Mouse (Mus musculus): ENCODE data around the gene Dennd4a. TPM values are rescaled to one million over a fixed set of nuclear protein-coding genes. Genes with fewer than 3 reads are reported as not detected.

Dennd4a gene
- total RNA-seq, 1 experiment from 2014 or later = 432 TPM

DNA sequence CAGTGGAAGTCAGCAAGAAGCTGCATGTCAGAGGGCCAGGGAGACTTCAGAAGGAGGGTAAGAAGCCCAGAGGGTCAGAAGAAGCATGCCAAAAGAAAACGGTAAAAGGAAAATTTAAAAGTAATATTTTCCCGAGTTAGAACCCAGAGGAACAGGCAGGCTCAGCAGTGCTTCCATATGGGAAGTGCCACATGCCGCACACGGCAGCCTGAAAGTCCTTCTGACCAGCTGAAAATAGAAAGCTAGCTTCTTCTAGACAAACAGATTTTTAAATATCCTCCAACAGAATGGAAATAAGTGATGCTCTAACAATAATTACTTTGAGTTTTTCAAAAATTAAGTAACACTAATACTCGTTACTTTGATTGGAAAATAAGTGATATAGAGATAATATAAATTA lies 74.9 kb downstream of the Dennd4a start:
- ATAC-seq (ENCODE audit: extremely low read depth, insufficient number of reproducible peaks, low FRiP score, poor library complexity, severe bottlenecking) = no peak

DNA sequence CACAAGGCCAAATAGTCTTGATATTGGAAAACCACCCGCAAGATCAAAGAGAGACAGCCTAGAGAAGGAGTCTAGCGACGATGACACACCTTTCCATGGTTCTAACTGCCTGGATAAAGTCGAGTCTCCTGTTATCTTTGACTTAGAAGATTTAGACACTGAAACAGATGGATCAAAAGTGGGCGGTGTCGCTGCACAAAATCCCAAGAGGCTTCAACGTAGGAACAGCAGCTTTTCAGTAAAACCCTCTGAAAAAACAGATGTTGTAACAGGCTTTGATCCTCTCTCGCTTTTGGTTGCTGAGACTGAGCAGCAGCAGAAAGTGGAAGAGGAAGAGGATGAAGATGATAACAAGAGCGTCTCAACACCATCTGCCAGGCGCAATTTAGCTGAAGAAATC lies 85.5 kb downstream of the Dennd4a start:
- ATAC-seq (ENCODE audit: extremely low read depth, insufficient number of reproducible peaks, low FRiP score, poor library complexity, severe bottlenecking) = no peak

DNA sequence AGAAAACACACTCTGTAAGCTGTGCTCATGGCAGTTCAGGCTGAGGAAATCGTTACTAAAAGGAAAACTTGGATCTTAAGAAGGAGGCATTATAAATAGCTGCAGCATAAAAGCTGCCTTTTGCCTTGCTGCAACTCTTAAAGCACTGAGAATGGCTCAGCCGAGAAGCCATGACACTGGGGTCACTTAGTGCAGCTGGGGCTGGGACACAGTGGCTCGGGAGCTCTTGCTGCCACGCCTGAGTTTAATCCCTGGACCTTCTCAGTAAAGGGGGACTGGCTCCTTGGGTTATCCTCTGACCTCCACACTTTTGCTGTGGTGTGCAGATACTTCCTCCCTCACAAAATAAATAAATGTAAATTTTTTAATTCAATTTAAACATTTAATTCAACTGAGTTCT lies 91.7 kb downstream of the Dennd4a start:
- ATAC-seq (ENCODE audit: extremely low read depth, insufficient number of reproducible peaks, low FRiP score, poor library complexity, severe bottlenecking) = no peak

DNA sequence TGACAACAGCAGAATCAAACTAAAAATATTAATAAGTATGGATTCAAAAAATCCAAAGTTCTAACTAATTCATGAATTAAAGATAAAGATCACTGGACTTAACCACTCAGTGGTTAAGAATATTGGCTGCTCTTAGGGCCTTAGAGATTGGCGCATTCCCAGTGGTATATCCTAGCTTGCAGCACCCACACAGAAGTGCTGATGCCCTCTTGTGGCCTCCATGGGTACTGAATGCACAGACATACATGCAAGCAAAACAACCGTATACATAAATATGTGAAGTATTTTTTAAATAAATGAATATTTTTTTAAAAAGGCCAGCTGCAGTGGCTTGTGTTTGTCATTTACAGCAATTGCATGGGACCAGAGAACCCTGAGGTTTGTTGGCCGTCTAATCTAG lies 92.2 kb downstream of the Dennd4a start:
- ATAC-seq (ENCODE audit: extremely low read depth, insufficient number of reproducible peaks, low FRiP score, poor library complexity, severe bottlenecking) = peak; percentile 52; the same call in 1 of the 2 replicates

DNA sequence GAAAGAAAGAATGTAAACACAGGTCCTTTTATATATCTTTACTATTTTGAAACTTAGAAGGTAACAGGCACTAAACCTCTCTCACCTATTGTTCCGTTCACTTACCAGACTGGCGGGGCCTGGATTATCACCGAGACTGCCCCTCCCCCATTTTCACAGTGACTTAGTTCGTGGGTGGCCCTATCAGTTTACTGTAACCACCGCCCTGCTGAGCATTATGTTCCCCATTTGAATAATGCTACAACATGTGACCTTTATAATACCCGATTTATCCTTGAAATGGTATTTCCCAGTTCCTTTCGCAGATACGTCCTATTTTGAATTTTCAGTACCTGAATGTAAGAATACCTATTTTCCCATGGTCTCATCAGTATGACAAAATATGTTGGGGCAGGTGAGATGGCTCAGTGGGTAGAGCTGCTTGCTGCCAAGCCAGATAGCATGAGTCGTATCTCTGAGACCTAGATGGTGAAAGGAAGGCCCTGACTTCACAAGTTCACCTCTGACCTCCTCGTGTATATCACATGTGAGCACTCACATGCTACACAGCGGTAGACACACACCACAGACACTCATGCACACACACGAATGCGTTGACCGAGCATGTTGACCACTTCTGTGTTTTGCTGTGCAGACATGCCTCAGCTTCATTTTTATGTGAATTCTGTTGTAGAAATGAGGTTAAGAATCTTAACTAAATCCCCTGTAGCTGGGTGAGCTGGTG lies 93.9 kb downstream of the Dennd4a start:
- no peak for ATAC-seq (ENCODE audit: extremely low read depth, insufficient number of reproducible peaks, low FRiP score, poor library complexity, severe bottlenecking)

DNA sequence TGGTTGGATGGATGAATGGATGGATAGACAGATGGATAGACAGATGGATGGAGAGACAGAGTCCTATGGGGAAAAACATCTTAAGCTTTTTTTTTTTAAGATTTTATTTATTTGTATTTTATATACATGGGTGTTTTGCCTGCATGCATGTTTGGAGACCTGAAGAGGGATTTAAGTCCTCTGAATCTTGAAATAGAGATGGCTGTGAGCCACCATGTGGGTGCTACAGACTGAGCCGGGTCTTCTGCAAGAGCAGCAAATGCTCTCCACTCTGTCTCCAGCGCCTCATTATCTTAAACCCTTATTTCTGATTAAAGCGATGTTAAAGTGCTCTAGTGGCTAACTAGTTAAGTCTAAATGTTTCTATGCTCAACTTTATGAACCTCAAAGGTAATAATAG lies 96.3 kb downstream of the Dennd4a start:
- ATAC-seq (ENCODE audit: extremely low read depth, insufficient number of reproducible peaks, low FRiP score, poor library complexity, severe bottlenecking) = no peak

DNA sequence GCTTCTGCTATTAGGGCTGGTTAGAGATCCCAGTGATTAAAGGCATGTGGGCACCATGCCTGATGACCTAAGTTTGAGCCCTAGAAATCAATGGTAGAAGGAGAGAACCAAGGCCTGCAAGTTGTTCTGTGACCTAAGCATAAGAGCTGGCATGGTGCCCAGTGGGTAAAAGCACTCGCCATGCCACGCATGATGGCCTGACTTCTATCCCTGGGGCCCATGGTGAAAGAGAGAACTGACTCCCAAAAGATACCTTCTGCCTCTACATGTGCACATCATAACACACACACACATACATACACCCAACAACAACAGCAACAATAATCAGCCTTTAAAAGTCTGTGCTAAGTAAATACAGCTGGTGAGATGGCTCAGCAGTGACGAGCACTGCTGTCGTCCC lies 102.3 kb downstream of the Dennd4a start:
- no peak for ATAC-seq (ENCODE audit: extremely low read depth, insufficient number of reproducible peaks, low FRiP score, poor library complexity, severe bottlenecking)

DNA sequence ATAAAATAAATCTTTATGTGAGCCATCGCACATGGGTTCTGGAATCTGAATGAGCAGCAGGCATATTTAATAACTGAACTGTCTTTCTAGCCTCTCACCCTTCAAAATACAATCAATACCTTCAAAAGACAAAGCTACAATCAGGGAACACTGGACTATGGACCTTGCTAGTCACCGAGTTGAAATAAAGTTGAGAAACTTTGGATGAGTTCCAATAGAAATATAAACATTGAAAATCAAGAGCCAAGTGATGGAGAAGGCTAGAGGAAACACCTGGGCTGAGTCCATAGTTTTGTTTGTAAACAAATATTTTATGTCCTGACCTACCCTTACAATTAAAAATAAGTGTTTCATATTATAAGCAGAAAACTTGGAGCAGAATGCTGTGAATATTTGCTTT lies 102.8 kb downstream of the Dennd4a start:
- no peak for ATAC-seq (ENCODE audit: extremely low read depth, insufficient number of reproducible peaks, low FRiP score, poor library complexity, severe bottlenecking)

DNA sequence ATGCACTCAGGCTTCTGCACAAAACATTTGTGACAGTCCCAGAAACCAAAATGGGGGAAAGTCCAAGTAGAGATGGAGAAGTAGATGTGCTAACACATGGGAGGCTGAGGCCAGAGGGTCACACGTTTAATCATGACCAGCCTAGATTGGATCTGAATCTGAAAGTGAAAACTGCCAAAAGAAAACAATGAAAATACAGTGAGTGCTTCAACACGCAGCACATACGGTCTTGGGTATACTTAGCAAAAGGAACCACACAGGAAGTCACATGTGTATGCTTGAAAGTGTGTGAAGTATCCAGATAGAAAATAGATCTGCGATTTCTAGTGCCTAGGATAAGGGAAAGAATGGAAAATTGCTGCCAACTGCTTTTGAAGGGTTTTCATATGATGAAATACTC lies 103.5 kb downstream of the Dennd4a start:
- peak; percentile 23; the same call in 1 of the 2 replicates for ATAC-seq (ENCODE audit: extremely low read depth, insufficient number of reproducible peaks, low FRiP score, poor library complexity, severe bottlenecking)

DNA sequence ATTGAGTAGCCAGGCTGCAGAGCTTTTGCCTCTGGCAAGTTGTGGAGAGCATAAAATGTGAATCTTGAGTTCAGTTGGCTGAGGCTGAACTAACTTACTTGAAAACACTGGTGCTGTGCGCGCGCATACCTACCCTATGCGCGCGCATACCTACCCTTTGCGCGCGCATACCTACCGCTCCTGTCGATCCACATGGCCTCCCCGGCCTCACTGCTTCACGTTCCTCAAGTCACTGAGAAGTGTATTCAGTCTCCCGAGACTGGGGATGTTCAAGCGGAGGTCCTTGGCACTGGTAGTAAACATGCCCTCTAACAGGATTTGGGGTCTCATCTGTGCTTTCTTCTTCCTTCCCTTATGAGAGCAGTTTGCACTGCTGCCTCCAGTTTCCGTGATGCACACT lies 107.4 kb downstream of the Dennd4a start:
- ATAC-seq (ENCODE audit: extremely low read depth, insufficient number of reproducible peaks, low FRiP score, poor library complexity, severe bottlenecking) = no peak

DNA sequence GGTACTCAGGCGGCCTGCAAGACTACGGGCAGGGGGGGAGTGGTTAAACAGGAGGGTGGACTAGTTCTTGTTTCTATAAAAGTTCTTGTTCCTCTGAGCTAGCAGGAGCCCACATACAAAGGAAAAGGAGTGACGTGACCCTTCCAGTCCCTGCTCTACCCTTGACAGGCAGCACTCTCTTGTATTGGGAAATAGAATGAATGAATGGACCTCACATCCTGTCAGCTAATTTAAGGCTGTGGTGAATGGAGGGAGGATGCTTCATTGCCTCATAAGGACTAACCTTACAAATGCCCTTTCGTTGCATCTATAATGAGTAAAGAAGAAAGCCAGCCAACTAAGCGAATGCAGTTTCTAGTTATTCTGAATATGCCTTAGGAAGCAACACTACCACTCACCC lies 114.6 kb downstream of the Dennd4a start:
- ATAC-seq (ENCODE audit: extremely low read depth, insufficient number of reproducible peaks, low FRiP score, poor library complexity, severe bottlenecking) = peak; percentile 14; the same call in 1 of the 2 replicates

DNA sequence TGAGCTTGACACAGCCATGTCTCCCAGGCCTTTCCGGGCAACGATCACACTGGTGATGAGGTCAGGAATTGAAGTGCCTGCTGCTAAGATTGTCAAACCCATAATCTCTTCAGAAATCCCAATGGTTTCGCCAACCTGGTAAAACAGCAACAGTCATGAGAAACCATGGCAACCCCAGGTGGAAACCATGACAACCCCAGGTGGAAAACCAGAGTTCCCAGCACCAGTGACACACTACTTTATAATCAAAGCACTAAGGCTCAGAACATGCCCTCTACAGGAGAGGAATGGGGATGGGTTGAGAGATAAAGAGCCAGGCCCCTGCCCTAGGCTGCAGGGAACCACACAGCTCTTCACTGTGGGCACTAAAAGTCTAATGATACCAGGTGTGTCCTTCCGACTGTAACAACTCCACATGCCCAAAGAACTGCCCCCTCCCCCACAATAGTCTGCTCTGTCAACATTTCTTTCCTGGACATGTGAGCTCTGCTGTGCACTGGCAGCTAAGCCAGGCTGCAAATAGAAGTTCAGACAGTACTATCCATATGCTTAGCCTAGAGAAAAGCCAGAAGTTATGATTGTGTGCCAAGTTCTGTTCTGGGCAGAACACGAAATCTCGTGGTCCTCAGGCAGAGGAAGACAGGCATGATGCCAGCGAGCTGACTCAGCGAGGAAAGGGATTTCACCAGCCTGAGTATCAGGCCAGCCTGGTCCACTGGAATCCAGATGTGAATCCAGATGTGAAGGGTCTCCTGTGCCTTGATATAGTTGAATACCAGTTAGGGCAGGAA lies 115.3 kb downstream of the Dennd4a start:
- ATAC-seq (ENCODE audit: extremely low read depth, insufficient number of reproducible peaks, low FRiP score, poor library complexity, severe bottlenecking) = no peak

DNA sequence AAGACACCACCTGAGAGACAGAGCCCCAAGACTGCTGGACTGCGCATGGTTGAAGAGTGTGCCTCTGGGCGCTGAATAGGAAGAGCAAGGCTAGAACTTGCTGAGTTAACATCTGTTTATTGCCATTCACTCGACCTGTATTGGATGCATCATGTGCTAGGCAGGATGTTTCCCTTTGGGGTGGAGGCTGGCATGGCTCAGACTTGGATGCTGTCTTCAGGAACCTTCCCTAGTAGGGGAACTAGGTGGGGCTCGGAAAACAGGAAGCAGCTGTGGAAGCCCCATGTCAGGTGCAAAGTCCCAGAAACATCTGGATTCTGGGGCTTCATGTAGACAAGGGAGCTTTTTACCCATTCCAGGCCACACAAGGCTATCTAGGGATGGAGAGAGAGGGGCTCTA lies 119.1 kb downstream of the Dennd4a start:
- no peak for ATAC-seq (ENCODE audit: extremely low read depth, insufficient number of reproducible peaks, low FRiP score, poor library complexity, severe bottlenecking)

DNA sequence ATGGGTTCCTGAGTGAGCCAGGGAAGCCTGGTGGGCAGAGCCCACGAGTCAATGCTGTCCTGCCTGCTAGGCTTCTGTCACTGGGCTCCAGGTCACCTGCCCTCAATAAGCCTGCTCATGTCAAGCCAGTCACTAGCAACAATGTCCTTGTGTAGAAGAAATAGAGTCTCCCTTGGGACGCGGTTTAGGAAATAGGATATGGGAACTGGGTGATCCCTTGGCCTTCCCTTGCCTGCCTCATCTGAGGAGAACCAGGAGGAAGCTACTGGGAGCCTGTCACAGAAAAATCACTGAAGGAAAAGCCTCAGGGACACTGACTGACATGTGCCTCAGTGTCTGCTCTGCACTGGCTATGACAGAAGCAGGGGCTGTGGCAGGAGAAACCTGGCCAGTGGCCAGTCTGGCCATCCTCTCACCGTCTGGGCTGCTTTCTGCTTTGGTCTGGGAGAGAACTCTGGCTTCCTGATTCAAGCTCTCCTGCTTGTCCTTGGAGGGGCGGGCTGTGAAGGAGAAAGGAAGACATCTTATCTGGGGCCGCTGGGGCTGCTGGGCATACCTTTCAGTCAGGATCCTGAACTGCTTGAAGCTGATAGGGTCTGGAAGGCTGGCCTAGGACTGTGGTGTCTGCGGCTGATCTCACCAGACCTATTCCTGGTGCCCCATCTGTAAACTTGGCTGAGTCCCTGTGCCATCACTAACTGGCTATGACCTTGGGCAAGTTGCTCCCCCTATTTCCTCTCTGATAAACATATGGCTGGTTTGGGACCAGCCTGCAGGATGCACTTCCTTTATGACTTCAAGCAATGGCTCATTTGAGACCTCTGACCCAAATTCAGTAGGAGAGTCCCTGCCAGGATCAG lies 120.8 kb downstream of the Dennd4a start:
- no peak for ATAC-seq (ENCODE audit: extremely low read depth, insufficient number of reproducible peaks, low FRiP score, poor library complexity, severe bottlenecking)

DNA sequence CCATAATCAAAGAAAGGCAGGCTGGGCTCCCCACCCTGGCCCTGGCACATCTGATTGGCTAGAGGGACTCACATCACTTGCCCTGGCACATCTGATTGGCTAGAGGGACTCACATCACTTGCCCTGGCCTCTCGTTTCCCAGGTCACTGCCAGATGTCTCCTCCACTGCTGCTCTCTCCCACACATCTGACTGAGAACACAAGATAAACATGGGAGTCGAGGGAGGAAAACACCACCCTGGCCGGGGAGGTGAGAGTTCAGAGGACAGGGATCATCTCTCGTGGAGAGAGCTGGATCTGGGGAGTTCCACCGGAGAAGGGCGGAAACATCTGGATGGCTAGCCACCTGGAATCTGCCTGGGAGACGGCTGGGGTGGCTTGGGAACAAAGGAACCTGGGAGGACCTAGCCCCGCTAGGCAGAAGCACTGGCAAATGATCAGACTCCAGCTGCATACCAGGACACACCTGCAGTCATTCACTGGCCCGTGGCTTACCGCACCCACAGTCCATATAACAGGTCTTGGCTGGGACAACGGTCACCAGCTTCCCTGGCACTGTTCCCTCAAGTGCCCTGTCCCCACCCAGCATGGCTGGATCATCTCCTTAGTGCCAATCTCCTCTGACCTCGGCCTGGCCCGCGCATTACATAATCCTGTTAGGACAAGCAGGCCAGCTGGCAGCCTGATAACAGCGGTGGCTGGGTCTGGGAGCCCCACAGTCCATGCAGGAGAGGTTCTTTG lies 123.0 kb downstream of the Dennd4a start:
- ATAC-seq (ENCODE audit: extremely low read depth, insufficient number of reproducible peaks, low FRiP score, poor library complexity, severe bottlenecking) = no peak

DNA sequence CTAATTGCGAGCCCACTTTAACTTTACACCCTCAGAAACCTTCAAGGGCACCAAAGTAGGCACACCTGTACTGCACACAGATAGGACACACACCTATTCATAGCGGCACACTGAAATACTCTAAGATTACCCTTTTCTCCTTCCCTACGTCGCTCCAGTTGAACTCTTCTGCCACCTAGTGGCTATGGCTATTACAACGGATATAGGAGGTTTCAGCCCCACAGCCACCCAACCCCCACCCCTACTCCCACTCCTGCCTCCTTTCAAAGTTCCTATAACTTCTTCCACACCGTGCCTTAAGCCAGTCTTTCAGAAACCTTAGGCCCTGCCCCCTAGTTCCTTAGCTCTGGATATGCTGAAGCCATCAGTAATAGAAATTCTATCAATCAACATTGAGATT lies 125.4 kb downstream of the Dennd4a start:
- peak; percentile 45 for ATAC-seq (ENCODE audit: extremely low read depth, insufficient number of reproducible peaks, low FRiP score, poor library complexity, severe bottlenecking)

DNA sequence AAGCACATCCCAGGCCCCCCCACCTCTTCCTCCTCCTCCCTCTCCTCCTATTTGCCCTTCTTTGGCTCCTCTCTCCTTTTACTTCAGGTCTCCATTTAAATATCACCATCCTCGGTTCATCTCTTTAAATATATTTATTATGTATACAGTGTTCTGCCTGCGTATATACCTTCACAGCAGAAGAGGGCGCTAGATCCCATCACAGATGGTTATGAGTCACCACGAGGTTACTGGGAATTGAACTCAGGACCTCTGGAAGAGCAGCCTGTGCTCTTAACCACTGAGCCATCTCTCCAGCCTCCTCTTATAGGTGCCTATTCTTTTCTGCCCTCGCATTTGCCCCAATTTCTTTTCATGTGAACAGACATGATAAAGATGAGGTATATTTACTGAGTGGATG lies 126.4 kb downstream of the Dennd4a start:
- no peak for ATAC-seq (ENCODE audit: extremely low read depth, insufficient number of reproducible peaks, low FRiP score, poor library complexity, severe bottlenecking)

DNA sequence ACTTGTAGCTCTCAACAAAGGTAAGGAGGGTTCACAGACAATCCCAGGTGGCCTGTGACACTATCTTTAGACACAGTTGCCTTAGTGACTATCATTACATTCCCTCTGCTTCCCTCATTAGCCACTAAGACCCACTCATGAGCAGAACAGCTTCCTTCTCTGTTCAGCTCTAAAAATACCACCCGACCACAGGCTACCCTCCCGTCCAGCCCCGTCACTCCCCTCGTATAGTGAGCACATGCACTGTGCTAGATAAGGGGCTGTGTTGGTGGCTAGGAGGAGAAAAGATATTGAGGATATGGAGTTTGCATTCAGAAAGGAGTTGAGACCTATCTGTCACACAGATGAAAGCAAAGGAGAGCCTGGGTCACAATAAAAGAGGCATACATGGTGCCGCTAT lies 127.4 kb downstream of the Dennd4a start:
- no peak for ATAC-seq (ENCODE audit: extremely low read depth, insufficient number of reproducible peaks, low FRiP score, poor library complexity, severe bottlenecking)

DNA sequence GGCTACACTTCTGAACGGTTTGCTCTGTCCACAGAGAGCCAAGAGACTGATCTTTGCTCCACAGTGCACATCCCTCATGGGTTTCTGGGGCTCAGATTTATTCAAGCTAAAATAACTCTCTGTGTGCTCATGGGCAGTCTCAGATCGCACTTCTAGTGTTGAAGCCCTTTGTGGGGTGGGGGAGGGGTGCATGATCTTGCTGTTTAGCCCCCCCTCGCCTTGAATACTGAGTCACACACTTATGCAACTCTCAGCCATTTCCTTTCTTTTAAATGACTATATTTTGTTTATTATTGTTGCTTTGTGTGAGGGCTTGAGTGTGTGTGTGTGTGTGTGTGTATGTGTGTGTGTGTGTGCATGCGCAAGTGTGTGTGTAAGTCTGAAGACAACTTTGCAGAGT lies 128.1 kb downstream of the Dennd4a start:
- ATAC-seq (ENCODE audit: extremely low read depth, insufficient number of reproducible peaks, low FRiP score, poor library complexity, severe bottlenecking) = no peak

All from neutrophil, adult 5-6 weeks (primary cell).